Mouse (Mus musculus): ENCODE data around the gene Dnaja3.

DNA sequence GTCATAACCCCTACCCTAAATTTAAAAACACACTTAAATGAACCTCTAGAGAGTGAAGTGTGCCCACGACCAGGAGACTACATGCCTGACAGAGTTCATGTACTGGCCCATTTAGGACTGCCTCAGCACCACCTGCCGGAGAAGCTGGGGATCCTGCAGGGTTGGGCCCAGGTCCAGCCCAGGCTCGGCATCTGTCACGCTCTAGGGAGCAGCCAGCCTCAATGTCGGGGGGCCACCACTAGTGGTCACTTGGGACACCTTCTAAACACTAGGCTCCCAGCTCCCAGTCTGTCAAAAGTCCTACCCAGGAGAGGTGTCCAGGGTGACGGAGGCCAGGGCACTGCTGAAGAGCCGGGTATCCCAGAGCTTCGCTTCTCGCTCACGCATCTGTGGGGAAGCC, 14.9 kb downstream of the Dnaja3 start:
- no peak for TF ChIP-seq POLR2A (IDR thresholded peaks at IDR 0.05; ENCODE audit: control insufficient read depth, extremely low read depth, insufficient read depth, low read length, poor library complexity)
- no peak for TF ChIP-seq CTCF (IDR thresholded peaks at IDR 0.05; ENCODE audit: borderline replicate concordance, control insufficient read depth, extremely low read depth, insufficient read depth, low read length, poor library complexity)

Measured in thymus, adult 2 months (tissue).